ENCODE assay signal across 9 mouse cellular contexts in genomic region chr6:100010954-100011481, GRCm38 (mm10).
A peak's percentile ranks its signal among the peaks of the same experiment; 100 is the strongest.
DNase-seq lines count a peak whose midpoint lies in the region; ATAC-seq and TF ChIP-seq lines count a peak whose summit lies in the region.
"Had no signal": no experiment of that assay in that cellular context is flagged by ENCODE, and none has a peak within 500 bp of the region (broad histone marks: within the 10 kb centered on the region; RNA-seq: fewer than 3 reads in every experiment).

No protein-coding gene starts in this region.

- peak; percentile 7 for DNase-seq in kidney, adult 2 months
- DNase-seq in kidney, adult 18-20 months: no peak
- DNase-seq in forebrain, embryonic 14.5 days (ENCODE audit: low spot score): no peak
- DNase-seq in forebrain, postnatal 0 days: no peak
- no peak for DNase-seq in left cerebral cortex, adult 2 months (ENCODE audit: extremely low spot score in 1 of 2, low spot score in 2 of 2)
- DNase-seq in spleen, postnatal 10 days (ENCODE audit: low spot score in 2 of 2): no peak
- DNase-seq in layer of hippocampus, adult 9-10 months (ENCODE audit: low spot score): no peak

- no peak for TF ChIP-seq POLR2A in kidney, adult 2 months (IDR thresholded peaks at IDR 0.05; ENCODE audit: low read depth, low read length)

- H3K4me1 ChIP-seq in kidney, adult 2 months (ENCODE audit: control insufficient read depth, insufficient read depth, low read length): peaks cover 8% of the 10 kb centered on the region; the same call in 1 of the 2 replicates
- H3K4me1 ChIP-seq in forebrain, embryonic 14.5 days (ENCODE audit: control insufficient read depth, insufficient read depth, low read length): peaks cover 15% of the 10 kb centered on the region
- peaks cover 11% of the 10 kb centered on the region; the same call in 1 of the 2 replicates for H3K4me1 ChIP-seq in forebrain, postnatal 0 days (ENCODE audit: insufficient read depth)
- H3K4me1 ChIP-seq in limb, embryonic 13.5 days: peaks cover 38% of the 10 kb centered on the region

- no peak overlapping the region for H3K4me3 ChIP-seq in kidney, adult 2 months (ENCODE audit: insufficient read depth, low read depth, low read length)
- H3K4me3 ChIP-seq in forebrain, embryonic 14.5 days (ENCODE audit: low read depth, low read length): no peak overlapping the region
- H3K4me3 ChIP-seq in forebrain, postnatal 0 days (ENCODE audit: low read depth, low read length): 0 out of 2 replicates have a peak overlapping the region, but pooled peaks have one; percentile 5
- no peak overlapping the region for H3K4me3 ChIP-seq in limb, embryonic 13.5 days
- H3K4me3 ChIP-seq in left cerebral cortex, adult 2 months: no peak overlapping the region
- H3K4me3 ChIP-seq: embryonic facial prominence, embryonic 15.5 days had no signal

- no peak overlapping the region for H3K27ac ChIP-seq in kidney, adult 2 months (ENCODE audit: insufficient read depth, low read depth, low read length)
- H3K27ac ChIP-seq in forebrain, embryonic 14.5 days (ENCODE audit: low read depth, low read length): no peak overlapping the region
- H3K27ac ChIP-seq in forebrain, postnatal 0 days (ENCODE audit: low read depth, low read length): peak overlapping the region; percentile 57; the same call in 1 of the 2 replicates
- H3K27ac ChIP-seq in limb, embryonic 13.5 days: no peak overlapping the region
- H3K27ac ChIP-seq in left cerebral cortex, adult 2 months: no peak overlapping the region
- H3K27ac ChIP-seq: embryonic facial prominence, embryonic 15.5 days had no signal

- no peaks in the 10 kb centered on the region for H3K27me3 ChIP-seq in kidney, adult 2 months (replicated peaks; ENCODE audit: control insufficient read depth, insufficient read depth, low read length)
- H3K27me3 ChIP-seq in forebrain, embryonic 14.5 days (replicated peaks; ENCODE audit: control insufficient read depth, insufficient read depth, low read length): no peaks in the 10 kb centered on the region
- no peaks in the 10 kb centered on the region for H3K27me3 ChIP-seq in forebrain, postnatal 0 days (ENCODE audit: insufficient read depth, low read length)
- peaks cover 85% of the 10 kb centered on the region for H3K27me3 ChIP-seq in limb, embryonic 13.5 days
- H3K27me3 ChIP-seq: embryonic facial prominence, embryonic 15.5 days had no signal

- H3K9me3 ChIP-seq in forebrain, embryonic 14.5 days (replicated peaks; ENCODE audit: control insufficient read depth, low read length): no peaks in the 10 kb centered on the region
- H3K9me3 ChIP-seq in forebrain, postnatal 0 days (ENCODE audit: low read length): no peaks in the 10 kb centered on the region
- H3K9me3 ChIP-seq in limb, embryonic 13.5 days: no peaks in the 10 kb centered on the region
- H3K9me3 ChIP-seq: embryonic facial prominence, embryonic 15.5 days had no signal

- 15% methylated on average over 9 of the region's 9 CpGs for WGBS in kidney, adult 2 months
- 23% methylated on average over 9 of the region's 9 CpGs for WGBS in forebrain, embryonic 14.5 days
- 28% methylated on average over 9 of the region's 9 CpGs for WGBS in forebrain, postnatal 0 days
- 10% methylated on average over 9 of the region's 9 CpGs for WGBS in limb, embryonic 13.5 days

- H3K9ac ChIP-seq in forebrain, embryonic 14.5 days (ENCODE audit: low read length): 0 out of 2 replicates have a peak overlapping the region, but pooled peaks have one; percentile 29
- peak overlapping the region; percentile 22; the same call in 1 of the 2 replicates for H3K9ac ChIP-seq in forebrain, postnatal 0 days
- H3K9ac ChIP-seq in limb, embryonic 13.5 days: no peak overlapping the region
- H3K9ac ChIP-seq: embryonic facial prominence, embryonic 15.5 days had no signal

- TF ChIP-seq CTCF in kidney, adult 2 months (conservative IDR thresholded peaks at IDR 0.05; ENCODE audit: insufficient read depth, insufficient read length, low read depth, low read length): no peak
- no peak for TF ChIP-seq CTCF in forebrain, postnatal 0 days (IDR thresholded peaks at IDR 0.05; ENCODE audit: low read depth)
- no peak for TF ChIP-seq CTCF in left cerebral cortex, adult 2 months (IDR thresholded peaks at IDR 0.05)

- H3K4me2 ChIP-seq in forebrain, embryonic 14.5 days (ENCODE audit: low read length): peak overlapping the region; percentile 15
- H3K4me2 ChIP-seq in forebrain, postnatal 0 days (ENCODE audit: low read depth): peak overlapping the region; percentile 40
- H3K4me2 ChIP-seq in limb, embryonic 13.5 days (replicated peaks): peak overlapping the region; percentile 47

- ATAC-seq in forebrain, embryonic 14.5 days: peak; percentile 26; the same call in 1 of the 2 replicates
- peak; percentile 5; the same call in 1 of the 2 replicates for ATAC-seq in forebrain, postnatal 0 days
- ATAC-seq in limb, embryonic 13.5 days (ENCODE audit: low FRiP score, low read depth): no peak

- H3K36me3 ChIP-seq in kidney, adult 2 months (ENCODE audit: control insufficient read depth, insufficient read depth, low read length): no peaks in the 10 kb centered on the region
- no peaks in the 10 kb centered on the region for H3K36me3 ChIP-seq in forebrain, embryonic 14.5 days (ENCODE audit: control insufficient read depth, insufficient read depth, low read length)
- no peaks in the 10 kb centered on the region for H3K36me3 ChIP-seq in forebrain, postnatal 0 days (ENCODE audit: insufficient read depth)
- H3K36me3 ChIP-seq in limb, embryonic 13.5 days: no peaks in the 10 kb centered on the region
- H3K36me3 ChIP-seq: embryonic facial prominence, embryonic 15.5 days had no signal

- intact Hi-C loops in left cerebral cortex, adult 2 months (cut with DNase I): no loop called here
